Mouse (Mus musculus) liver, adult 2 months (tissue): ENCODE data around the gene Pcyox1.

Experiments
- CTCF ChIP-seq: fragments of 200-500 bp; IDR thresholded peaks from 2 replicates; pipeline ENCODE4 v1.5.1; 2011; ENCODE audit warnings: low read depth, low read length, control low read depth
- POLR2A ChIP-seq: fragments of 200-500 bp; IDR thresholded peaks from 2 replicates; pipeline ENCODE4 v1.6.1; 2011; ENCODE audit warnings: low read length, control low read depth; ENCODE audit not compliant: insufficient read depth; ENCODE audit errors: extremely low read depth

GRCm38 (mm10) chr6:86394078-86394720, 2.8 kb downstream of the Pcyox1 start:
- no peak for TF ChIP-seq POLR2A
- TF ChIP-seq CTCF, result no peak
